Mouse (Mus musculus) C2C12 (cell line): ENCODE results near the gene Socs2.

Experiments
- CTCF ChIP-seq: IDR thresholded peaks from one replicate; pipeline ENCODE4 v1.5.1; 2011; ENCODE audit not compliant: control insufficient read depth, insufficient read depth, insufficient read length
- FOSL1 ChIP-seq: IDR thresholded peaks from one replicate; pipeline ENCODE4 v1.8.0; 2011; ENCODE audit warnings: mild to moderate bottlenecking, low read length; ENCODE audit not compliant: poor library complexity, insufficient read depth, severe bottlenecking
- MAX ChIP-seq: IDR thresholded peaks from one replicate; pipeline ENCODE4 v1.6.1; 2011; ENCODE audit warnings: mild to moderate bottlenecking, control low read depth
- MYOG ChIP-seq: IDR thresholded peaks from one replicate; pipeline ENCODE4 v1.6.1; 2011; ENCODE audit not compliant: control insufficient read depth, insufficient read length; ENCODE audit errors: extremely low read depth
- USF1 ChIP-seq: IDR thresholded peaks from one replicate; pipeline ENCODE4 v1.6.1; 2011; ENCODE audit warnings: low read depth, mild to moderate bottlenecking, control low read depth, moderate library complexity

DNA sequence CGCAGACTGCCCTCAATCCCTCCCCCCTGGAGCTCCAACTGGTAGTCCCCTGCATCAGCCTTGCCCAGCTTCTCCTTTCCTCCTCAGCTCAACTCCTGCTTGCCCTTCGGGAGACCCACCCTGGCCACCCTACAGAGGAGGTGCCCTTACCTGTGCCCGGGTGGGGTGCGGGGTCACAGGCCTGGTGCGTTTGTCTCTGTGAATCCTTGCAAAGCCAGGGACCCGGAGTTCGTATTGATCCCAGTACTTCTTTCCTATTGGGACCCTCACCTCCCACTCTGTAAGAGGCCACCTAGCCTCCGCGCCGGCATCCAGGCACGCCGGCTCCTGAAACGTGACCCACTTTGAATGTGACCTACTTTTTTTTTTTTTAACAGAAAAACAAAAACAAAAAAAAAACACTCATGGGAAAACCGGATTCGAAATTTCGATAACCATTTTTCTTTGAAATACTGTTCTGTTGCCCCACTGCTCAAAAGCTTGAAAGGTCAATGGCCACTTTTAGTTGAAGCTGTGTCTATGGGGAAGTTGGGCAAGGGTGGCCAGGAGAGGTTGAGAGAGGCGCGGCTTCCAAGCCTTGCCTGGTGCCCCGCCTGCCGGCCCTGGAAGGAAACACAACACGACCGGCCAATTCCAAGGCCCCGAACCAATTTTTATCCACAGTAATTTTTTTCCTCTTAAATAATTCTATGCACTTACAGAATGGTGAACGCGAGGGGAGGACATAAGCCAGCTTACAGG is 686 bp upstream of the Socs2 start:
- TF ChIP-seq CTCF (peak; percentile 72), FOSL1 (no peak), MAX (no peak), USF1 (no peak), MYOG (no peak)
